Mouse (Mus musculus) embryonic fibroblast, embryonic 13.5 days (primary cell): Measurements from ENCODE around the gene Mif4gd.

Source experiments
- CTCF ChIP-seq: IDR thresholded peaks from 2 replicates; pipeline ENCODE4 v1.5.1; 2011; ENCODE audit warnings: mild to moderate bottlenecking, control low read depth, low read length, moderate library complexity, borderline replicate concordance; ENCODE audit not compliant: insufficient read depth
- POLR2A ChIP-seq: IDR thresholded peaks from 2 replicates; pipeline ENCODE4 v1.6.1; 2011; ENCODE audit warnings: low read depth, mild to moderate bottlenecking, control low read depth, low read length, moderate library complexity

DNA sequence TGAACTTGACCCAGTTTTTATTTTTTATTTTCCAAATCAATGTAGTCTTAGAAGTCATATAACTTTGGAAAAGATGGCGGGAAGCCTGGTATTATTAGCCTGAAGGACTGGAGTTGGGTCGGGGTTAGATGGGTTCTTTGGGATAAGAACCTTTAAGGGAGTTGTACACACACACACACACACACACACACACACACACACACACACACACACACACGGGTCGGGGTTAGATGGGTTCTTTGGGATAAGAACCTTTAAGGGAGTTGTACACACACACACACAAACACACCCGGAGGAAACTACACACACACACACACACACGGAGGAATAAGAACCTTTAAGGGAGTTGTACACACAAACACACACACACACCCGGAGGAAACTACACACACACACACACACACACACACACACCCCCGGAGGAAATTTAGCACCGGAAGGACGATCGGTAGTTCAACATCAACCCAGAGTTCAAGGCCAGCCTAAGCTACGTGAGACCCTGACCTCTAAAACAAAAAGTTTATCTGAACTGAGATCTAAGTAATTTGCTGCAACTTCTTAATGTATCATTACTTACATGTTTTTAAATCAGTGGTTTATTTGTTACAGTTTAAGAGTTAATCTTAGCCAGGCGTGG, 15.8 kb upstream of the Mif4gd start:
- TF ChIP-seq CTCF (no peak), POLR2A (0 out of 2 replicates have a peak, but pooled peaks have one; percentile 31)
